Mouse (Mus musculus): ENCODE measurements around the gene Olfr878. TPM values are rescaled to one million over a fixed set of nuclear protein-coding genes. Genes with fewer than 3 reads are reported as not detected.

Gene Olfr878
- not detected in 2 replicates for total RNA-seq (2014; rRNA removed)
- polyA plus RNA-seq (2012; rRNA removed) = not detected in 2 replicates

DNA sequence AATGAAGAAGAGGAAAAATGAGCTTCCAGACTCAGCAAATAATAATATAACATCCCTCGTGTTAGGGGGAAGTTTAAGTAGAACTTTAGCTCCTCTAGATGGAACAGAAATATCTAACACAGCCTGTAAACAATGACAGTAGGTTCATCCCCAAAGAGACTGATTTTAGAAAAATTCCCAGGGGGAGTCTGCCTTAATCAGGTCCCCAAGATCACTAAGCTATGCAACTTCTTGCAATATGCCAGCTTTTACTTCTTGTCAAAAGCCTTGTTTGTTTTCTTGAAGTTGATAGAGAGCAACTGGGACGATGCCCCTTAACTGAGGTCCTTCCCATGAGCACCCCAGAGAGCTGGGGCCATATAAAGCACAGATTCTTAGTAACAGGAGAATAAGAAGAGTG is at the start of gene Olfr878:
TSS of gene Olfr878 (plus strand) at position 301 of the 400 bp plus-strand sequence.
- H3K79me2 ChIP-seq (ENCODE audit: control insufficient read depth, insufficient read depth, low read length) = no peaks in the 10 kb centered on the region
- TF ChIP-seq POLR2A (IDR thresholded peaks at IDR 0.05; ENCODE audit: extremely low read depth, insufficient read depth, low read length) (no peak), CTCF (IDR thresholded peaks at IDR 0.05; ENCODE audit: low read depth, low read length) (no peak)
- no peaks in the 10 kb centered on the region for H3K4me1 ChIP-seq (ENCODE audit: control insufficient read depth, insufficient read depth, low read length)
- H3K9ac ChIP-seq (ENCODE audit: low read depth, low read length) = no peak within 1 kb of the TSS
- H3K27ac ChIP-seq (replicated peaks; ENCODE audit: insufficient read depth, low read depth, low read length) = no peak within 1 kb of the TSS
- no peak for DNase-seq (ENCODE audit: extremely low read depth, low read depth, low spot score)
- H3K36me3 ChIP-seq (ENCODE audit: control insufficient read depth, insufficient read depth, low read length) = no peaks in the 10 kb centered on the region
- no peak within 1 kb of the TSS for H3K4me3 ChIP-seq (ENCODE audit: insufficient read depth, low read depth, low read length)
- H3K27me3 ChIP-seq (ENCODE audit: control insufficient read depth, insufficient read depth, low read length) = no peaks in the 10 kb centered on the region
- 59% methylated on average over 2 of the region's 2 CpGs for WGBS

DNA sequence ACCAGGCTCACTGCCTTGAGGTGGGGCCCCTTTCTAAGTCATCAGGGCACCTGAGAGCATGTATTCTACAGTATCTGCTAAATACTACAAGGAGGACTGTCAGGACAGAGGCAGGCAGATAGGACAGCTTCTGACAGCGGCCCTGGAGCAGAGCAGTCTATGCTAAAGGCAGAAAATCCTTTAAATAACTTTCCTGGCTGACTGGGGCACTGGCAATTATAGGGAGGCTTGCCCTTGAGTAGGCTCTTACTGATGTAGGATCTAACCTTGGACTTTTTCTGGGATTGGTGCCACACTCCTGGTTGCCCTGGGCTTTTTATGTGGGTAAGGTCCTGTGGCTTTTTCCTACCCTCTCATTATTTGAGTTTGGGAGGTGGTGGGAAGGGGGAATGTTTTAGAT is 47.4 kb upstream of the Olfr878 start:
- Histone ChIP-seq H3K27me3 (ENCODE audit: control insufficient read depth, insufficient read depth, low read length) (no peaks in the 10 kb centered on the region), H3K79me2 (ENCODE audit: control insufficient read depth, insufficient read depth, low read length) (no peaks in the 10 kb centered on the region), H3K4me3 (ENCODE audit: insufficient read depth, low read depth, low read length) (no peak overlapping the region), H3K9ac (ENCODE audit: low read depth, low read length) (no peak overlapping the region), H3K27ac (replicated peaks; ENCODE audit: insufficient read depth, low read depth, low read length) (no peak overlapping the region), H3K4me1 (ENCODE audit: control insufficient read depth, insufficient read depth, low read length) (no peaks in the 10 kb centered on the region), H3K36me3 (ENCODE audit: control insufficient read depth, insufficient read depth, low read length) (no peaks in the 10 kb centered on the region)
- WGBS = 50% methylated on average over 1 of the region's 1 CpGs
- DNase-seq (ENCODE audit: extremely low read depth, low read depth, low spot score) = no peak
- no peak for TF ChIP-seq CTCF (IDR thresholded peaks at IDR 0.05; ENCODE audit: low read depth, low read length)
- no peak for TF ChIP-seq POLR2A (IDR thresholded peaks at IDR 0.05; ENCODE audit: extremely low read depth, insufficient read depth, low read length)

DNA sequence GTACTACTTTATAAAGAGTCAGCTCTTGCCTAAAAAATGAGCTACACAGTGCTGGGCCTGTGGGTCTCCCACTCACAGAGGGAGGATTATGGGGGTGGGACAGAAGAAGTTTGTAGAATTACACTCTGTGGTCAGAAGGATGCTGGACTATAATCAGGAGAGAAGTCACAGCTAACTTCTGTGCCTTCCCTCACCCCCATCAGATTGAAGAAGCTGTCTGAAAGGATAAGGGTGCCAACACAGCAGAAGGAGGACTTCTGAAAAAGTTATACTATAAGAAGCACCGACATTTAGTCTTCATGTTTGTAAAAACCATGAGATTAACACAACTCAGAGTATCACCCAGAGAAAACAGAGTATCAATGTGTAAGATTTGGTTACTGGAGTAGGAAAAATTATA is 46.5 kb upstream of the Olfr878 start:
- TF ChIP-seq CTCF (IDR thresholded peaks at IDR 0.05; ENCODE audit: low read depth, low read length) = no peak
- TF ChIP-seq POLR2A (IDR thresholded peaks at IDR 0.05; ENCODE audit: extremely low read depth, insufficient read depth, low read length) = no peak
- Histone ChIP-seq H3K4me1 (ENCODE audit: control insufficient read depth, insufficient read depth, low read length) (no peaks in the 10 kb centered on the region), H3K9ac (ENCODE audit: low read depth, low read length) (no peak overlapping the region), H3K27me3 (ENCODE audit: control insufficient read depth, insufficient read depth, low read length) (no peaks in the 10 kb centered on the region), H3K36me3 (ENCODE audit: control insufficient read depth, insufficient read depth, low read length) (no peaks in the 10 kb centered on the region), H3K27ac (replicated peaks; ENCODE audit: insufficient read depth, low read depth, low read length) (no peak overlapping the region), H3K79me2 (ENCODE audit: control insufficient read depth, insufficient read depth, low read length) (no peaks in the 10 kb centered on the region), H3K4me3 (ENCODE audit: insufficient read depth, low read depth, low read length) (no peak overlapping the region)
- WGBS = 76% methylated on average over 1 of the region's 1 CpGs
- DNase-seq (ENCODE audit: extremely low read depth, low read depth, low spot score) = no peak

DNA sequence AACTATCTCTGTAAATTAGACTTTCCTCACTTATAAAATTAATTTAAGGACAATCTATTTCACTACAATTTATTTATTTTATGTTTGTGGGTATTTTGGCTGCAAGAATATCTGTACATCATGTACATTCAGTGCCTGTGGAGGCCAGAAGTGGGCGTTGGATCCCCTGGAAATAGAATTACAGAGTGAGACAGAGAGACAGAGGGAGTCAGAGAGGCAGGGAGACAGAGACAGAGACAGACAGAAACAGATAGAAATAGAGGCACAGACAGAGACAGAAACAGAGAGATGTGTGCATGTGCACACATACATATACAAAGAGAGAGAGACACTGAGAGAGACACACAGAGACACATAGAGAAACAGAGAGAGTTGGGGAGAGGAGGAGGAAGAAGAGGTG is 46.1 kb upstream of the Olfr878 start:
- Histone ChIP-seq H3K4me3 (ENCODE audit: insufficient read depth, low read depth, low read length) (no peak overlapping the region), H3K36me3 (ENCODE audit: control insufficient read depth, insufficient read depth, low read length) (no peaks in the 10 kb centered on the region), H3K79me2 (ENCODE audit: control insufficient read depth, insufficient read depth, low read length) (no peaks in the 10 kb centered on the region), H3K27ac (replicated peaks; ENCODE audit: insufficient read depth, low read depth, low read length) (no peak overlapping the region), H3K9ac (ENCODE audit: low read depth, low read length) (no peak overlapping the region), H3K27me3 (ENCODE audit: control insufficient read depth, insufficient read depth, low read length) (no peaks in the 10 kb centered on the region), H3K4me1 (ENCODE audit: control insufficient read depth, insufficient read depth, low read length) (no peaks in the 10 kb centered on the region)
- DNase-seq (ENCODE audit: extremely low read depth, low read depth, low spot score) = no peak
- WGBS = 41% methylated on average over 1 of the region's 1 CpGs
- TF ChIP-seq POLR2A (IDR thresholded peaks at IDR 0.05; ENCODE audit: extremely low read depth, insufficient read depth, low read length) (no peak), CTCF (IDR thresholded peaks at IDR 0.05; ENCODE audit: low read depth, low read length) (no peak)

DNA sequence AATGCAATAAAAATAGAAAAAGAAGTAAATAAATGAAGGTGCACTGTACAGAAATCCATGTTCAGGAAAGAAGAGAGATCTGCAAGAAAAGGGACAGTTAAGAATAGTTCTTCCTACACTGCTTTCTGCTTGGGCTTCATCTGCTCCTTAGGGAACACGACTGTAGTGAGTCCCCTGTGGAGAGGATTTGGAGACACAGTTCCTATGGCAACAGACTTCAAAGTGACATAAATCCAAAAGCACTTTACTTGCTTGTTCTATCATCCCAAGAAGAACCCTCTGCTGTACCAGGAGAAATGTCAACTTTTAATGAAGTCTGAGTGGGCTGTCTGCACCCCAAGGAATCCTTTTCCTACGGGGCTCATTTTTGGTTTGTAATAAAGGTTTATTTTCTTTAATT is 26.7 kb upstream of the Olfr878 start:
- H3K27me3 ChIP-seq (ENCODE audit: control insufficient read depth, insufficient read depth, low read length) = no peaks in the 10 kb centered on the region
- H3K79me2 ChIP-seq (ENCODE audit: control insufficient read depth, insufficient read depth, low read length) = no peaks in the 10 kb centered on the region
- 28% methylated on average over 2 of the region's 2 CpGs for WGBS
- H3K36me3 ChIP-seq (ENCODE audit: control insufficient read depth, insufficient read depth, low read length) = no peaks in the 10 kb centered on the region
- no peak overlapping the region for H3K27ac ChIP-seq (replicated peaks; ENCODE audit: insufficient read depth, low read depth, low read length)
- H3K9ac ChIP-seq (ENCODE audit: low read depth, low read length) = no peak overlapping the region
- TF ChIP-seq CTCF (IDR thresholded peaks at IDR 0.05; ENCODE audit: low read depth, low read length) (no peak), POLR2A (IDR thresholded peaks at IDR 0.05; ENCODE audit: extremely low read depth, insufficient read depth, low read length) (no peak)
- no peaks in the 10 kb centered on the region for H3K4me1 ChIP-seq (ENCODE audit: control insufficient read depth, insufficient read depth, low read length)
- no peak for DNase-seq (ENCODE audit: extremely low read depth, low read depth, low spot score)
- H3K4me3 ChIP-seq (ENCODE audit: insufficient read depth, low read depth, low read length) = no peak overlapping the region

DNA sequence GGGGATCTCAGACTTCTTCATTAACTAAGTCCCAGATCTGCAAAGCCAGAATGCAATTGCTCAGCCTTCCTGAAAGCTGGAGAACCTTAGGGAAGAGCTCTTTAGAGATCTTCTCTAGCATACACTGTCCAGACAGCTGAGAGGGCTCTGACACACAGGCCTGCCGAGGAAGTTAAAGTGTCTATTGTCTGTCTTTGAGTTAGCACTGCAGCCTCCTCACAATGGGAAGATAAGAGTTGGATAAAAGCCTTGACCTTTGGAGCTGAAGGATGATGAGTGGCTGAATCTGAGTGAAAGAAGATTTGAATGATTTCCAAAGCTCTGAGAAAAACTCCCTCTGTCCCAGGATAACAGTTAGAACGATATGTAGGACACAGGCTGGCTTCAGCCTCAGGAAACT is 21.0 kb upstream of the Olfr878 start, which contains the start of gene Olfr145:
TSS of gene Olfr145 (plus strand) at position 64 of the 400 bp plus-strand sequence.
- H3K4me3 ChIP-seq (ENCODE audit: insufficient read depth, low read depth, low read length) = no peak within 1 kb of the TSS
- H3K36me3 ChIP-seq (ENCODE audit: control insufficient read depth, insufficient read depth, low read length) = no peaks in the 10 kb centered on the region
- H3K79me2 ChIP-seq (ENCODE audit: control insufficient read depth, insufficient read depth, low read length) = no peaks in the 10 kb centered on the region
- no peaks in the 10 kb centered on the region for H3K27me3 ChIP-seq (ENCODE audit: control insufficient read depth, insufficient read depth, low read length)
- DNase-seq (ENCODE audit: extremely low read depth, low read depth, low spot score) = no peak
- 36% methylated on average over 2 of the region's 2 CpGs for WGBS
- no peak within 1 kb of the TSS for H3K27ac ChIP-seq (replicated peaks; ENCODE audit: insufficient read depth, low read depth, low read length)
- H3K9ac ChIP-seq (ENCODE audit: low read depth, low read length) = no peak within 1 kb of the TSS
- TF ChIP-seq POLR2A (IDR thresholded peaks at IDR 0.05; ENCODE audit: extremely low read depth, insufficient read depth, low read length) = no peak
- TF ChIP-seq CTCF (IDR thresholded peaks at IDR 0.05; ENCODE audit: low read depth, low read length) = no peak
- no peaks in the 10 kb centered on the region for H3K4me1 ChIP-seq (ENCODE audit: control insufficient read depth, insufficient read depth, low read length)
